Mouse (Mus musculus): ENCODE measurements around the gene Tecpr1.

Gene Tecpr1

GRCm38 (mm10) chr5:144162813-144163517 is 60.5 kb downstream of the Tecpr1 start:
- DNase-seq, result no peak

- DNase-seq, result no peak
These were observed 61.2 kb downstream of the Tecpr1 start for GRCm38 (mm10) chr5:144162080-144162812.

- no peak for DNase-seq
These were observed 64.3 kb downstream of the Tecpr1 start for GRCm38 (mm10) chr5:144159137-144159536.

- no peak for DNase-seq
These were observed 64.8 kb downstream of the Tecpr1 start for GRCm38 (mm10) chr5:144158604-144159003.

- DNase-seq, result peak; percentile 54
These were observed 68.9 kb downstream of the Tecpr1 start for GRCm38 (mm10) chr5:144154528-144154927.

GRCm38 (mm10) chr5:144151270-144151669 is 72.1 kb downstream of the Tecpr1 start:
- no peak for DNase-seq

- no peak for DNase-seq
These were observed 73.9 kb downstream of the Tecpr1 start for GRCm38 (mm10) chr5:144149530-144149929.

- DNase-seq, result no peak
These were observed 76.5 kb downstream of the Tecpr1 start for GRCm38 (mm10) chr5:144146898-144147297.
